Mouse (Mus musculus): ENCODE results near the gene Abhd5.
"Not testable (repeated sequence)": the region's sequence is repeated elsewhere in the genome, so short reads cannot be mapped to it uniquely, and the experiment has no call there.

The Abhd5 gene

GRCm38 (mm10) chr9:122351303-122352024, at the start of gene Abhd5:
Gene Abhd5, plus strand, starts transcription at chr9:122351608.
- DNase-seq: peak; percentile 84

GRCm38 (mm10) chr9:122305302-122305701, 46.1 kb upstream of the Abhd5 start:
- no peak for DNase-seq

DNA sequence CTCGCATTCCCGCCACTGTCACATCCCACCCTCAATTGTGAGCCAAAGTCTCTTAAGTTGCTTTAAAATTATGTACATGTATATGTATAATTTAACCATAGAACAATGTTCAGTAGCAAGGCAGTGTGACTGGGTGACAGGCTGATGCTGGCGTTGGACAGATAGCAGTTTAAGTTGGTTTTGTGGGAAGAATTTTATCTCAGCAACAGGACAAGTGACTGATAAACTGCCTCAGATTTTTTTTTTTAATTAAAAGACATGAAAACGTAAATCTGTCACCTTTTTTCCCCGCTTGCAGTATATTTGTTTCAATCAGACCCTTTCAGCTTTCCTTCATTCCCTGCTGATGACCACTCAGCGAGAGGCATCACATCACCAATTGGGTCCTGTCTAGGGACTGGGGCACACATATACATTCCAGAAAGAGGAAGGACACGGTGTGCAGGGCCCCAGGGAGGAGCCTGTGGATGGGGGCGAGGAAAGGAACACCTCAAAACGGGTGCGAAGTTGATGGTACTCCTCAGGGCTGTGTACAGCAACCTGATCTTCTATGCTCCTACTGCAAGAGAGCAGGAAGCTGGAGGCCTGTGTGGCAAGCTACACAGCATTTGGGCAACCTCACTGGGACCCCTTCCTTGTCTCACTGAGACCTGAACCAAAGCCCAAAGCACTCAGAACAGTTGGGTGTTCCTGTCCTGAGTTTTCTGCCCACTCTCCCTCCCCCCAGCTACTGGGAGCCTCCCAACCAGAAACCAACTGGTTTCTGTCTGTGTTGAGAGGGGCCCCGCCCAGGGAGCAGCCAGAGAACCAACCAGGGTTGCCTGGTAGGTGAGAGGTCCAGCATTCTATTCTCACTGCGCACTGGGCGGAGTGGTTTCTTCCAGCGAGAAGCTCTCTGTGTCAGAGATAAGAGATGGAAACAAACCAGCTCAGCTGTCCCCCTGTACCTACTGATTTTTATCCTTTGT, 42.1 kb upstream of the Abhd5 start:
- no peak for DNase-seq

DNA sequence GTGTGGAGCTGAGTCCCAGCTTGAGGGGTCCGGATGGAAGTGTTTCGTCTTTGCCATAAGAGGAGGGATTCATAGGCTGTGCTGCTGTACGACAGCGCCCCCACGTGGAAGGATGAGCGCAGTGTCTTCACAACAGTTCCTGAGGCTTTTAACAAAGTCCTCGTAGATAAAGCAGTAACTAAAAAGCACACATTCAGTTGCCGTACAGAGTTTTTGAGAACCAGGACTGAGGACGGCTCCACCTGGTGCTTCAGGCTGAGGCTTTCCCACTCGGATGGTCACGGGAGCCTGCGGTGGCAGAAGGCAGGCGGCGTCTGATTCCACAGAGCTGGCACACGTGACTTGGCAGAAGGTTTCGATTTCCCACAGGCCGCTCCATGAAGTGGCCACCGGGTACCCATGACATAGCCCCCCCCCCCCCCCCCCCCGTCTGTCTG, 40.8 kb upstream of the Abhd5 start:
- DNase-seq: peak; percentile 76

DNA sequence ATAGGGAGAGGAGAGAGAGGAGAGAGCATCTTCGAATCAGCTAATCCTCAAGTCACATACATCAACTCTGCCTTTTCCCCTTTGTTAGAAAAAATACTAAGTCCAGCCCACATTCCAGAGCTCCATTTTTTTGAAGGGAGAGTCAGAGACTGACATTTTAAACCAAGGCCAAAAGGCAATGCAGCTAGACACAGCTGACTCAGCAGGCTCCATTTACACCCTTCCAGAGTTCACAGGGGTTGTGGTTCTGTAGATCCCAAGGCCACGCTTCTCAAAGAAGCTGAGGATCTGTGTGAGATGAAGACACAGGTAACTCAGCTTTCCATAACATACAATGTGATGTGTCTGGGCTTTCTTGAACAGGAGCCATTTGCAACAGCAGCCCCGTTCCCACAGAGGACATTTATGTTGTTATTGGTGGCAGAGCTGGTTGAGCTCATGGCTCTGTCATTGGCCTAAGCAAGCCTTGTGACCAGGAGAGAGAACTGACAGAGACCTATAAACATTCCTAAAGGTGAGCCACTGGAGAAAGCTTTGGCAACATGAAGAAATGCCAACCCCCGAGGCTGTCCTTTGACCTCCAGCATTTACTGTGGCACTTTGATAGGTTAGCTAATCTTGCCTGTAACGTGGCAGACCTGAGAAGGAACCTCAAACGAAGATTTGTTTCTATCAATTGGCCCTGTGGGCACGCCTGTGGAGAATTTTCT, 40.2 kb upstream of the Abhd5 start:
- no peak for DNase-seq

GRCm38 (mm10) chr9:122312296-122312990, 39.0 kb upstream of the Abhd5 start:
- DNase-seq: no peak

GRCm38 (mm10) chr9:122313128-122313527, 38.3 kb upstream of the Abhd5 start:
- DNase-seq: not testable (repeated sequence)

DNA sequence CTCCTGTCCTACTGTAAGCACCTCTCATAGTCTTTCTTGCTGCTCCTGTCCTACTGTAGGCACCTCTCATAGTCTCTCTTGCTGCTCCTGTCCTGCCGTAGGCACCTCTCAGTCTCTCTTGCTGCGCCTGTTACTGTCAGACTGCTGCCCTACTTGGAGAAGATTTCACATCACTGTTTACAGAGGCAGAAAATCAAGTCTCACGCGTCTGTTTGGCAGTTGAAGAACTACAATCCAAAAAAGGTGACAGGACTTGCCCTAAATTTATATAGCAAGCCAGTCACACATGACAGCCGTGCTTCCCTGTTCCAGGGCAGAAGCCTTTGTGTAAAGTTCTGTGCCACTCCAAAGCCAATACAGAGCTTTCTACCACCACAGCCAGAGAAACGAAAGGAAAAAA, 37.0 kb upstream of the Abhd5 start:
- no peak for DNase-seq

DNA sequence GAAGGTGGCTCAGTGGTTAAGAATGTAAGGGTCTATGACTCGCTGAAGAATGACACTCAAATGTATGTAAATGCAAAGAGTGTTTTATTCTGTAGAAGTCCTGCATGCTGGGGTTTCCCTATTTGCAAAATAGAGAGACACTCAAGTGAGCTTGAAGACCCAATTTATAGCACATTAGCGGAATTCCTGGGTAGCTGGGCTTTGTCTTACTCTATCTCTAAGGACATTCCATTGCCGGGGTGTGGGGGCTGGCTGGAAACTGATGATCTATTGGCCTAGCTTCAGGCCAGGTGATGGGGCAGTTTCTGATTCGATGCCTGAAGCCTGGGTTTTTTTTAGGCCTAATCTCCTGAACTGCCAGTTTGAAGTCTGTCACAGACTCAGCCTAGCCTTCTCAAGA, 36.5 kb upstream of the Abhd5 start:
- DNase-seq: no peak

- DNase-seq: no peak
These were observed 35.9 kb upstream of the Abhd5 start for GRCm38 (mm10) chr9:122315501-122315900.

DNA sequence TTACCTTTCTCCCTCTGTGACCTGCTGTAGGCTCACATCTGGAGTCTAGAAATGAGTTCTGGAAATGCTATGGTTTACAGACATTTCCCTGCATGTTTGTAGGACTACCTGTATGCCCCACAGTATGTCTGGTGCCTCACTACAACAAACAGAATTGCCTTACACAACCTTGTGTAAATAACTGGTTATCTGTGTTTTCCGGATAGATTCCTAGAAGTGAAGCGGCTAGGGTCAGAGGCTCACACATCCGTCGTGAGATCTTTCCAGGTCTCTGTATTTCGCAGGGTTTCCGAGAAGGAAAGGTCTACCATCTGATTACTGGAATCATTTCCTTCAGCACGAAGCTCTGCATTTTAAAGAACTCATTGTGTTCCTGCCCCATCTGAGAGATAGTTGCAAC, 34.8 kb upstream of the Abhd5 start:
- DNase-seq: no peak

DNA sequence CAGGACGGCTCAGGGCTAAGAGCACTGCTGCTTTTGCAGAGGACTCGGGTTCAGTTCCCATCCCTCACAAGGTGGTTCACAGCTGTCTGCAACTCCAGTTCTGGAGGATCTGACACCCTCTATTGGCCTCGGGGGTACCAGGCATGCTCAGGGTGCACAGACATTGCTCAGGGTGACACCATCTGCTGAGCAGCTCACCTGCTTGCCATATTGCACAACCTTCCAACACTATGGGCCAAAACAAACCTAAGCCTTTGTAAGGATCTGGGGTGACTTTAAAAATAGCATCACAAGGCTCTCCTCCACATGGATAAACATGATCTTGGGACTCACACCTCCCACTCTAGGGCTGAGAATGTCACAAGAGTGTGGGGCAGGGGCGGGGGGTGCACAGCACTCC, 30.8 kb upstream of the Abhd5 start:
- no peak for DNase-seq

GRCm38 (mm10) chr9:122322356-122322755, 29.1 kb upstream of the Abhd5 start:
- DNase-seq: no peak

GRCm38 (mm10) chr9:122325996-122326395, 25.4 kb upstream of the Abhd5 start:
- DNase-seq: no peak

- DNase-seq: no peak
These were observed 23.2 kb upstream of the Abhd5 start for GRCm38 (mm10) chr9:122328199-122328598.

DNA sequence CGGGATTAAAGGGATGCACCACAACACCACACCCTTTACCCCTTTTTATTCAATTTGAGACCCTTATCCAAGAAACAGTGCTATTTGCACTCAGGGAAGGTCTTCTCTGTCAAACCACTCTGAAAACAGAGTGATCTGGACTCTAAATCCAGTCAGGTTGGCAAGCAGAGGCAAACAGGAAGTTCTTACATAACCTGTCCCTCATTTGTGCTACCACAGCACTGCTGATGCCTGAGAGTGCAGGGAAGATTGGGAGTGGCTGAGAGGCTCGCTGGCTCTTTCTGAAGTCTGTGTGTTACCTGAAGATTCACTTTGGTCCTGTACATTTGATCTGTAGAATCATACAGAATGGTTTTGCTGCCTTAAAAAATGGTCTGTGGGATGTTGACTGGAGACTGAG, 14.7 kb upstream of the Abhd5 start:
- no peak for DNase-seq

- DNase-seq: no peak
These were observed 13.9 kb upstream of the Abhd5 start for GRCm38 (mm10) chr9:122337510-122337931.

DNA sequence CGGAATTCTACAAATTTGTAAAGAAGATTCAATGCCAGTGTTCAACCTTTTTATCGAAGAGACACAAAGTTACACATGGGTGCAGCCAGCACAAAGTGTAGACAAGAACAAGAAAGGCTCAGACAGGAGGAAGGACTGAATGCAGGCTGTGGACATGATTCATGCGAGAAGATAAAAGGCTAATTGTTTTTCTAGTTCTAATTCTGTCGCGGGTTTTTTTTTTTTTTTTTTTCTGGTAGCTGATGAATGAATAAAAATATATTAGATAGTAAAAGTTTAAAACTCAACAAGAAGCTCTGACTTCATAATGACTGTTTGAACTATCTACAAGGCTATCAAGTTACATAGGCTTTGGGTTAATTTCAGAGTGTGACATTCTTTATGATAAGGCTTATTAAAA, 11.4 kb upstream of the Abhd5 start:
- DNase-seq: no peak

GRCm38 (mm10) chr9:122343399-122343798, 8.0 kb upstream of the Abhd5 start:
- DNase-seq: no peak

DNA sequence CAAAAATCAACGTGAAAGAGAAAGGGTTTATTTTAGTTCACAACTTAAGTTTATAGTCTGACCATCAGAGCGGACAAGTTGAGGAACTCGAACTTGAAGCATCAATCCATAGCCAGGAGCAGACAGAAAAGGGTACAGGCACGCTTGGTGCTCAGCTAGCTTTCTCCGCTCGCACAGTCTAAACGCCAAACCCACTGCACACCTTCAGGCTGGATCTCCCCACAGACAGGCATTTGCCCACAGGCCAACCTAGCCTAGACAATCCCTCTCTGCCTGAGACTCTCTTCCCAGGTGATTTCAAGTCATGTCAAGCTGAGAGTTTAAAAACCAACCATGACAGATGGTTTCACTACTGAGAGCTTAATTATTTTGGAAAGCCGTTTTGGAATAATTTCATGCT, 6.8 kb upstream of the Abhd5 start:
- DNase-seq: no peak

GRCm38 (mm10) chr9:122345291-122345690, 6.1 kb upstream of the Abhd5 start:
- no peak for DNase-seq

DNA sequence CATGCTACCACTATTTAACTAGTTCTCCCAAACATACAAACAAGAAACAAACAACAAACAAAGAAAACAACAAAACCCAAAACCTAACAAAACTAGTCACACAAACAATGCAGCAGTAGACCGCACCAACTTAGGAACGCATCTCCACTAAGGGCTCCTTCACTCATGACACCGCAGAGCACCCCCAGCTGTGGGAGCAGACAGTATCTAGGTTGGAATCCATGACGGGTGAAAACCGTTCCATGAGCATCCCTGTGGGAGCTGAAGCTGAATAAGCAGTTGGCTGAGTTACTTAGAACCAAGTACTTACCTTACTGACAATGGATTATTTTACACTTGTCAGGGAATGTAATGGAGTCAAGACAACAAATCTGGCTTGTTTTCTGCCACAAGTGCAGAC, 5.3 kb upstream of the Abhd5 start:
- DNase-seq: no peak

DNA sequence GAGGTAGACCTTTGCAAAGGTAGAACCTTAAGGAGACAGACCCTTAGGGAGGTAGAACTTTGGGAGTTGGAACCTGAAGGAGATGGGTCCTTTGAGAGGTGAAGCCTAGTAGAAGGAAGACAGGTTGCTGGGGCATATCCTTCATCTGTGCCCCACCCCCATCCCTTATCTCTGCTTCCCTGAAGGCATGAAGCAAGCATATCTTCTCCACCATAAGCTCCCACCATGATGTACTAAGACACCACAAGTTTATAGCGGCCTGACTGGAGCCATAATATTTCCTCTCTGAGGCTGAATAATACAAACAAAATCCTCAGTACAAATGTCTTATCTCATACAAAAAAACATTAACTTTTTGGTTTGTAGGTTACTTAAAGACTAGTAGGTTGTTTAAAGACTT, 3.5 kb upstream of the Abhd5 start:
- no peak for DNase-seq
